Mouse (Mus musculus) brain, embryonic 14.5 days (tissue): ENCODE data around the gene Ighmbp2.

ENCODE experiments used
- CTCF ChIP-seq: fragments of 200-500 bp; IDR thresholded peaks from 2 replicates; pipeline ENCODE4 v1.5.1; 2012; ENCODE audit warnings: inconsistent platforms, mild to moderate bottlenecking, moderate library complexity, borderline replicate concordance; ENCODE audit not compliant: insufficient read depth, insufficient read length; ENCODE audit errors: extremely low read depth
- POLR2A ChIP-seq: fragments of 200-500 bp; IDR thresholded peaks from 2 replicates; pipeline ENCODE4 v1.6.1; 2012; ENCODE audit warnings: mild to moderate bottlenecking, inconsistent platforms, borderline replicate concordance; ENCODE audit not compliant: poor library complexity, insufficient read depth, insufficient read length, severe bottlenecking; ENCODE audit errors: extremely low read depth

DNA sequence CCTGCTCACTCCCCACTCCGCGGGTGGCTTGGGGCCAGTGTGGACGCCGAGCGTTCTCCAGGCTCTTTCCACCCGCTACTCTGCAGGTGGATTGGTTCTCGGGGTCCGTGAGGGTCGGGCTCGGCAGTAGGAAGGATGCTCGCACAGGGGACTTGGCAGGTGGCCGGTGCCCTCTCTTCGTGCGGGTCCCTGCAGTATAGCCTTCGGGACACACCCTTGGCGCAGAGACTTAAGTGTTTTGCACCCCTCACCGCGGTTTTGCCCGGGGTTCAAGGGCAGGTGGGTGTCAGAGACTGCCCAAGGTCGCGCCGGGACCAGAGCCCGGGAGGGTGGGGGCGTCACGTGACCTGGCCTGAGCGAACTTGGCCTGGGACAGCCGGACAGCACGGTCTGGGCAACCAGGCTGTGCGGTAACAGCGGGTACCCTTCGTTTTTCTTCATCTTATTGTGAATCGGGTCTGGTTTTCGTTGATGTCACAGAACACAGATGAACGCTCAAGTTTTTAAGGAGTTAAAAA lies 41.0 kb upstream of the Ighmbp2 start:
- TF ChIP-seq CTCF (no peak), POLR2A (no peak)
